Mouse (Mus musculus) MEL (cell line): ENCODE data around the gene Rhou.

Experiments
- CHD2 ChIP-seq: IDR thresholded peaks from 2 replicates; pipeline ENCODE4 v1.6.1; 2011; ENCODE audit warnings: low read length, improper control_type of control experiment
- CTCF ChIP-seq, 3 experiments: IDR thresholded peaks in 2 of 3; conservative IDR thresholded peaks in 1 of 3; 2 replicates each; pipeline ENCODE4 v1.5.1; 2011 to 2012; ENCODE audit warnings: low read length in 3 of 3, low read depth in 2 of 3, mild to moderate bottlenecking in 2 of 3, improper control_type of control experiment in 1 of 3, inconsistent platforms in 1 of 3, mixed read lengths in 1 of 3, moderate library complexity in 1 of 3; ENCODE audit not compliant: control insufficient read depth in 1 of 3, insufficient read depth in 1 of 3, poor library complexity in 1 of 3, severe bottlenecking in 1 of 3
- E2F4 ChIP-seq: IDR thresholded peaks from 2 replicates; pipeline ENCODE4 v1.6.1; 2011; ENCODE audit warnings: low read depth, low read length, improper control_type of control experiment, borderline replicate concordance
- EP300 ChIP-seq, 2 experiments: IDR thresholded peaks; 2 replicates each; pipeline ENCODE4 v1.6.1; 2011; ENCODE audit warnings: improper control_type of control experiment in 2 of 2, low read length in 2 of 2, low read depth in 1 of 2, mild to moderate bottlenecking in 1 of 2
- ETS1 ChIP-seq: IDR thresholded peaks from 2 replicates; pipeline ENCODE4 v1.6.1; 2012; ENCODE audit warnings: low read depth, mild to moderate bottlenecking, inconsistent platforms, low read length, improper control_type of control experiment, moderate library complexity
- GABPA ChIP-seq: IDR thresholded peaks from 2 replicates; pipeline ENCODE4 v1.6.1; 2012; ENCODE audit warnings: low read depth, mild to moderate bottlenecking, inconsistent platforms, low read length, improper control_type of control experiment, moderate library complexity
- MAX ChIP-seq: IDR thresholded peaks from 2 replicates; pipeline ENCODE4 v1.6.1; 2011; ENCODE audit warnings: low read length, improper control_type of control experiment
- MXI1 ChIP-seq: IDR thresholded peaks from 2 replicates; pipeline ENCODE4 v1.6.1; 2011; ENCODE audit warnings: mild to moderate bottlenecking, low read depth, low read length, improper control_type of control experiment
- POLR2A ChIP-seq, 2 experiments: IDR thresholded peaks; 2 replicates each; pipeline ENCODE4 v1.6.1; 2011 to 2012; ENCODE audit warnings: low read length in 2 of 2, mild to moderate bottlenecking in 2 of 2, control low read depth in 1 of 2, improper control_type of control experiment in 1 of 2, low read depth in 1 of 2, moderate library complexity in 1 of 2; ENCODE audit not compliant: control insufficient read depth in 1 of 2, insufficient read depth in 1 of 2, poor library complexity in 1 of 2
- POLR2AphosphoS2 ChIP-seq: IDR thresholded peaks from 2 replicates; pipeline ENCODE4 v1.6.1; 2011; ENCODE audit warnings: low read length, improper control_type of control experiment
- TBP ChIP-seq: IDR thresholded peaks from 2 replicates; pipeline ENCODE4 v1.8.0; 2011; ENCODE audit warnings: low read depth, low read length, improper control_type of control experiment
- ZC3H11A ChIP-seq: IDR thresholded peaks from 2 replicates; pipeline ENCODE4 v1.6.1; 2012; ENCODE audit warnings: low read depth, mild to moderate bottlenecking, inconsistent platforms, low read length, improper control_type of control experiment

GRCm38 (mm10) chr8:123705376-123705775 lies 51.6 kb downstream of the Rhou start:
- no peak for TF ChIP-seq TBP
- TF ChIP-seq ZC3H11A, result no peak
- no peak for TF ChIP-seq POLR2A (IDR thresholded peaks at IDR 0.05; ENCODE audit: control insufficient read depth in 1 of 2, insufficient read depth in 1 of 2, low read depth in 1 of 2, low read length in 2 of 2, poor library complexity in 1 of 2)
- TF ChIP-seq MXI1, result no peak
- no peak for TF ChIP-seq CHD2
- no peak for TF ChIP-seq GABPA
- no peak for TF ChIP-seq ETS1
- TF ChIP-seq CTCF (IDR thresholded peaks at IDR 0.05 in 2 of 3, conservative IDR thresholded peaks at IDR 0.05 in 1 of 3; ENCODE audit: control insufficient read depth in 1 of 3, insufficient read depth in 1 of 3, low read depth in 2 of 3, low read length in 3 of 3, poor library complexity in 1 of 3, severe bottlenecking in 1 of 3), result no peak
- no peak for TF ChIP-seq MAX
- no peak for TF ChIP-seq EP300 (IDR thresholded peaks at IDR 0.05; ENCODE audit: low read depth in 1 of 2, low read length in 2 of 2)
- TF ChIP-seq E2F4, result no peak
- TF ChIP-seq POLR2AphosphoS2, result no peak
